Mouse (Mus musculus): ENCODE results near the gene Ecd. TPM values are rescaled to one million over a fixed set of nuclear protein-coding genes. Genes with fewer than 3 reads are reported as not detected.

Ecd gene
- polyA plus RNA-seq (2015; fragmentation: Nextera tagmentation; extraction: Ambion mirVana): 51.6 and 53.2 TPM in 2 replicates

GRCm38 (mm10) chr14:20347991-20348541 is at the start of gene Ecd, which contains the start of gene Fam149b:
TSS of gene Ecd (minus strand) at chr14:20348121.
TSS of gene Fam149b (plus strand) at chr14:20348162.
- Histone ChIP-seq H3K9ac (peak within 1 kb of the TSS; percentile 95), H3K4me2 (peak within 1 kb of the TSS; percentile 78), H3K27me3 (no peaks in the 10 kb centered on the region), H3K36me3 (peaks cover 39% of the 10 kb centered on the region), H3K4me1 (replicated peaks) (peaks cover 34% of the 10 kb centered on the region), H3K27ac (peak within 1 kb of the TSS; percentile 96), H3K4me3 (peak within 1 kb of the TSS; percentile 85), H3K9me3 (no peaks in the 10 kb centered on the region)
- WGBS: 1% methylated on average over 41 of the region's 42 CpGs
- ATAC-seq (ENCODE audit: low FRiP score): peak; percentile 98

GRCm38 (mm10) chr14:20397220-20397619 is 49.3 kb upstream of the Ecd start:
- no peak for ATAC-seq (ENCODE audit: low FRiP score)
- Histone ChIP-seq H3K4me2 (no peak overlapping the region), H3K4me3 (no peak overlapping the region), H3K36me3 (no peaks in the 10 kb centered on the region), H3K27me3 (no peaks in the 10 kb centered on the region), H3K27ac (no peak overlapping the region), H3K9me3 (no peaks in the 10 kb centered on the region), H3K9ac (no peak overlapping the region), H3K4me1 (replicated peaks) (peaks cover 11% of the 10 kb centered on the region)
- 85% methylated on average over 9 of the region's 9 CpGs for WGBS

GRCm38 (mm10) chr14:20393205-20393913 is 45.4 kb upstream of the Ecd start, which contains the start of gene Mrps16:
TSS of gene Mrps16 (minus strand) at chr14:20393634.
- peak; percentile 95 for ATAC-seq (ENCODE audit: low FRiP score)
- Histone ChIP-seq H3K27ac (peak within 1 kb of the TSS; percentile 89), H3K9ac (peak within 1 kb of the TSS; percentile 88), H3K4me1 (replicated peaks) (peaks cover 23% of the 10 kb centered on the region), H3K9me3 (no peaks in the 10 kb centered on the region), H3K4me3 (peak within 1 kb of the TSS; percentile 72), H3K36me3 (peaks cover 18% of the 10 kb centered on the region), H3K4me2 (peak within 1 kb of the TSS; percentile 61), H3K27me3 (no peaks in the 10 kb centered on the region)
- WGBS: under 1% methylated on average over 68 of the region's 68 CpGs

- peaks cover 34% of the 10 kb centered on the region for H3K4me1 ChIP-seq (replicated peaks)
- H3K4me2 ChIP-seq: peak overlapping the region; percentile 61; the same call in 1 of the 2 replicates
- H3K27ac ChIP-seq: no peak overlapping the region
- no peak overlapping the region for H3K9ac ChIP-seq
- 80% methylated on average over 4 of the region's 4 CpGs for WGBS
- H3K27me3 ChIP-seq: no peaks in the 10 kb centered on the region
- H3K36me3 ChIP-seq: peaks cover 20% of the 10 kb centered on the region
- no peak for ATAC-seq (ENCODE audit: low FRiP score)
- no peaks in the 10 kb centered on the region for H3K9me3 ChIP-seq
- H3K4me3 ChIP-seq: no peak overlapping the region
These were observed 44.4 kb upstream of the Ecd start for GRCm38 (mm10) chr14:20392326-20392725.

- H3K4me1 ChIP-seq (replicated peaks): peaks cover 49% of the 10 kb centered on the region
These were observed 41.6 kb upstream of the Ecd start for GRCm38 (mm10) chr14:20389446-20390079.

DNA sequence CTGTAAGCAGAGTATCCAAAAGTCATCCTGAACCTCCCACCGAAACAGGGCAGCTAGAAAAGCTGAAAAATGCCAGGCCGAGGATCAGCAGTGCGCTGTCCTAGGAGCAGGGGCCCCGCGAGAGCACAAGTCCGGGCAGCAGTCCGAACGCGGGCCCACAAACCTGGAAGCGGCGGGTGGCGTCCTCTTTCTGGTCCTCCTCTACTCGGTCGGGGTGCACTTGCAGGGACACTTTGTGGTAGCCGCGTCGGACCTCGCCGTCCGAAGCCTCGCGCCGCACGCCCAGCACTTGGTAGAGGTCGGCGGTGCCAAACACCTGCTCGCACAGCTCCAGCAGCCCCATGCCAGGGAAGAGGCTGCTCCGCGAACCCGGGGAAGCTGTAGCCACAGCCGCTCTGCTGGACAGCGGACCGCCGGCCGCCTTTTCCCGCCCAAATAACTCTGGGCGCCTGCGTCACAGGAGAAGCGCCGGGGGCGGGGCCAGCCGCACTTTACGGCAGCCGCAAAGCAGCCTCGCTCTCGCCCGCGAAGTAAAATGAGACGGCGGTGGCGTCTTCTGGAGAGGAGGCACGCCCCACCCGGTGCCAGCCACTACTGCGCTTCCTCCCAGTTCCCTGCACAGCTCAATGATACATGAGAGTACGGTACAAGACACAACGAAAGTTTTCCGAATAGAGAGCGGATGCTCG is 40.7 kb upstream of the Ecd start, which contains the start of gene Dnajc9:
Gene Dnajc9, minus strand, starts transcription at position 470 of the 689 bp plus-strand sequence.
- under 1% methylated on average over 59 of the region's 59 CpGs for WGBS
- Histone ChIP-seq H3K4me3 (peak within 1 kb of the TSS; percentile 68), H3K9ac (peak within 1 kb of the TSS; percentile 79), H3K27me3 (no peaks in the 10 kb centered on the region), H3K27ac (peak within 1 kb of the TSS; percentile 87), H3K36me3 (peaks cover 37% of the 10 kb centered on the region), H3K9me3 (no peaks in the 10 kb centered on the region), H3K4me1 (replicated peaks) (peaks cover 45% of the 10 kb centered on the region), H3K4me2 (peak within 1 kb of the TSS; percentile 81)
- peak; percentile 73 for ATAC-seq (ENCODE audit: low FRiP score)

More at GRCm38 (mm10) chr14:20389446-20390079, 41.6 kb upstream of the Ecd start:
- ATAC-seq (ENCODE audit: low FRiP score): no peak
- H3K36me3 ChIP-seq: peaks cover 29% of the 10 kb centered on the region
- H3K27me3 ChIP-seq: no peaks in the 10 kb centered on the region
- no peaks in the 10 kb centered on the region for H3K9me3 ChIP-seq
- no peak overlapping the region; the same call in 1 of the 2 replicates for H3K27ac ChIP-seq
- 89% methylated on average over 8 of the region's 8 CpGs for WGBS
- H3K4me3 ChIP-seq: peak overlapping the region; percentile 68
- peak overlapping the region; percentile 81 for H3K4me2 ChIP-seq
- H3K9ac ChIP-seq: peak overlapping the region; percentile 79

DNA sequence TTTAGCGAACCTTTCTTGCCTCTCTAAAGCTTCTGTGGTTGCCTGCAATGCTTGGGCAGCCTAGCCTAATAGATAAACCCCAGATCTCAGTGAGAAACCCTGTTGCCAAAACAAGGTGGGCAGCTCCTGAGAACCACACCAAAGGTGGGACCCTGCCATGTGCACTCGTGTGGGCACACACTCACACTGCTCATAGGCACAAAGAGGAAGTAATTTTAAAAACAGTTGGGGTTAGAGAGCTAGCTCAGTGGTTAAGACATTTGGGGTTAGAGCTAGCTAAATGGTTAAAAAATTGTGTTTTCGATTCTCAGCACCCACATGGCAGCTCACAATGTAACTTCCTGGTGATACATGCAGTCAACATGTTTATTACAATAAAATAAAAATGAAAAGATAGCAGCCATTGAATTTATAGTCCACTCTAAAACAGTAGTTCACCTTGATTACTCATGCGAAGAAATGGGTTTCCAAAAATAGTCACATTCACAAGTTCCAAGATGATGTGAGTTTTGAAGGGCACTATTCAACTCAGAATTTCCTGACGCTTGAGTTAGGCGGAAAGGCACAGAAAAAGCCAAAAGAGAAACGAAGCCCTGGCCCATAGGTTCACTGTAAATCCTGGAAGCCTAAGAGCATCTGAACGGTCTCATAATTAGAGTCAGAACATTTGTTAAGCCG is 32.0 kb upstream of the Ecd start:
- 93% methylated on average over 9 of the region's 9 CpGs for WGBS
- ATAC-seq (ENCODE audit: low FRiP score): no peak
- no peaks in the 10 kb centered on the region for H3K9me3 ChIP-seq
- H3K36me3 ChIP-seq: peaks cover 80% of the 10 kb centered on the region
- H3K4me1 ChIP-seq (replicated peaks): no peaks in the 10 kb centered on the region
- H3K27ac ChIP-seq: no peak overlapping the region
- H3K9ac ChIP-seq: no peak overlapping the region
- no peak overlapping the region for H3K4me3 ChIP-seq
- no peaks in the 10 kb centered on the region for H3K27me3 ChIP-seq
- no peak overlapping the region for H3K4me2 ChIP-seq

DNA sequence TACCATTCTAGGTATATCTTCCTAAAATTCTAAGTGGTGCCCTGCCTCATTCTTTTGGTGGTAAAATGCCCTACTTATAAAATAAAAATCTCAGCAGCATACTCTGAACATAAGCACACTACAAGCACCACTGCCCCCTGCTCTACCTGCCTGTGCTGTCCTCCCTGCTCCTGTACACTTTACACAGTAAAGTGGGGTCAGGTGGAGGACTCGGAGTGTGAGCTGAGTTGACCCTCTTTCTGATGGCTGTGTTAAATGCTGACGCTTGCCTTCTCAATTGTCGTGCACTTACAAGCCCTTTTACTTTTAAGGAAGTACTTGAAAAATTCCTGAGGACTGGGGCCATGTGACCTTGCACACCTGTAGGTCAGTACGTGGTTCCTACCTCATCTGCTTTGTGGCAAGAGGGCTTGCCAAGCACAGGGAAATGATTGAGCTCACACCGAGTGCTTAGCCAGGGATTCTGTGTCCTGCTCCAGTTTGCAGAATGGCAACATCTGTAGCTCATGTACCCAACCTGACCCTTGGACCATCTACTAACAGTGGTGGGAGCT is 31.2 kb upstream of the Ecd start:
- Histone ChIP-seq H3K27me3 (no peaks in the 10 kb centered on the region), H3K9me3 (no peaks in the 10 kb centered on the region), H3K36me3 (peaks cover 80% of the 10 kb centered on the region), H3K4me1 (replicated peaks) (no peaks in the 10 kb centered on the region), H3K4me2 (no peak overlapping the region), H3K4me3 (no peak overlapping the region), H3K27ac (no peak overlapping the region), H3K9ac (no peak overlapping the region)
- ATAC-seq (ENCODE audit: low FRiP score): no peak
- WGBS: 93% methylated on average over 5 of the region's 5 CpGs

DNA sequence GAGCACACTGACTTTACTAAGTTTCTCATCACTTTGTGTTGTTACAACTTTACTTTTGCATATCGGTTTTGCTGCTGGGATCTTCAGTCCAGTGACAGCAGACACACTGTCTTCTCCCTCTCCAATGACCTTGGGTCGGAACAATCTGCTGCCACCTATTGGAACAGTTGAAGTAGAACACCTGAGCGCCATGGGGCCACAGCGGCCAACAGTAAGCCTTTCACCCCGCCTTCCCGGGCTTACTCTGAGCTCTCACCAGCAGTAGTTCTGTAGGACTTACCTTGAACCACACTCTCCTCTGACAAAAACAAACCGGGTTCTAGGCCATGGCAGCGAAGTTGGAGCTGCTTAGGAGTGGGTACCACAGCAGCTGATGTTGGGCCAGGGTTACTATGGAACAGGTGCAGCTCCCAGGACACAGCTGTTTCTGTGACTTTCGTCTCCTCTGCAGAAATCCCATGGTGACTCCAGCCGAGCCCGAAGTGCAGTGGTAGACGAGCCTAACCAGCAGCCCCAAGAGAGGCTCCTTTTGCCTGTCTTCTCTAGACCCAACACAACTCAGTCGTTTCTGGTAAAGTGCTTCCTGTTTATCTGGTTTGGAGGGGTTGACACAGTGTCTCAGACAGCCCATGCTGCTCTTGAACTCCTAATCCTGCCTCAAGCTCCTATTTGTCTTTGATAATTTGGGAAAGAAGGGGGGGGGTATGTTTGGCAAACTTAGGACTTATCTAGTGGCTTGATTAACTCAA is 30.6 kb upstream of the Ecd start:
- Histone ChIP-seq H3K27ac (no peak overlapping the region), H3K4me1 (replicated peaks) (no peaks in the 10 kb centered on the region), H3K9me3 (no peaks in the 10 kb centered on the region), H3K36me3 (peaks cover 80% of the 10 kb centered on the region), H3K4me3 (no peak overlapping the region), H3K4me2 (no peak overlapping the region), H3K9ac (no peak overlapping the region), H3K27me3 (no peaks in the 10 kb centered on the region)
- ATAC-seq (ENCODE audit: low FRiP score): no peak
- WGBS: 47% methylated on average over 13 of the region's 13 CpGs

DNA sequence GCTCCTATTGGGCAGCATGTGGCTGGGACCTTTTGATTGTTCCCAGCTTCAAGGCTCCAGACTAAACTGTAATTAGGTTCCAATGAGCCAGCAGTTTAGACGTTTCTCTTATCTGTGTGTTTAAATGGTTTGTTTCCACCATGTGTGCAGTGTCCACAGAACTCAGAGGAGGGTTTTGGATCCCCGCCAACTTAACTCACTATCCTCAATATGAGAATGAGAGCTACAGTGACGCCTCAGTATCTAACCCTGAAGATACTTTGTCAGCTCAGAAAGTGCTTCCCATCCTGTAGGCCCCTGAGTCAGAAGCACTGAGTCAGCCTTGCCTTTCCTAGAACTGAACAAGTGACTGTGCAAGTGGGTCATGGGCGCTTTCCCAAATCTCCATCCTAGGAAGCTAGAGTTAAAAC is 29.2 kb upstream of the Ecd start:
- H3K27ac ChIP-seq: no peak overlapping the region
- no peak for ATAC-seq (ENCODE audit: low FRiP score)
- no peak overlapping the region for H3K4me2 ChIP-seq
- 90% methylated on average over 4 of the region's 4 CpGs for WGBS
- no peak overlapping the region for H3K9ac ChIP-seq
- no peaks in the 10 kb centered on the region for H3K9me3 ChIP-seq
- no peaks in the 10 kb centered on the region for H3K27me3 ChIP-seq
- no peaks in the 10 kb centered on the region for H3K4me1 ChIP-seq (replicated peaks)
- H3K4me3 ChIP-seq: no peak overlapping the region
- peaks cover 77% of the 10 kb centered on the region for H3K36me3 ChIP-seq

GRCm38 (mm10) chr14:20371854-20372253 is 23.9 kb upstream of the Ecd start:
- peaks cover 81% of the 10 kb centered on the region for H3K36me3 ChIP-seq

More at GRCm38 (mm10) chr14:20371854-20372253, 23.9 kb upstream of the Ecd start:
- no peak for ATAC-seq (ENCODE audit: low FRiP score)
- H3K4me3 ChIP-seq: no peak overlapping the region
- H3K9ac ChIP-seq: no peak overlapping the region
- H3K9me3 ChIP-seq: no peaks in the 10 kb centered on the region
- H3K4me1 ChIP-seq (replicated peaks): no peaks in the 10 kb centered on the region
- no peak overlapping the region for H3K4me2 ChIP-seq
- no peaks in the 10 kb centered on the region for H3K27me3 ChIP-seq
- no peak overlapping the region for H3K27ac ChIP-seq
- WGBS: 90% methylated on average over 1 of the region's 1 CpGs

Data from hindbrain, embryonic 13.5 days (tissue).